Mouse (Mus musculus) bone marrow, adult 2 months (tissue): ENCODE measurements around the gene Set.

Experiments
- CTCF ChIP-seq: fragments of 200-500 bp; IDR thresholded peaks from 2 replicates; pipeline ENCODE4 v1.5.1; 2011; ENCODE audit warnings: low read length, control low read depth; ENCODE audit not compliant: control insufficient read depth, insufficient read depth
- POLR2A ChIP-seq: fragments of 200-500 bp; IDR thresholded peaks from 2 replicates; pipeline ENCODE4 v1.6.1; 2011; ENCODE audit warnings: low read depth, mild to moderate bottlenecking, control low read depth, low read length, borderline replicate concordance; ENCODE audit not compliant: control insufficient read depth

DNA sequence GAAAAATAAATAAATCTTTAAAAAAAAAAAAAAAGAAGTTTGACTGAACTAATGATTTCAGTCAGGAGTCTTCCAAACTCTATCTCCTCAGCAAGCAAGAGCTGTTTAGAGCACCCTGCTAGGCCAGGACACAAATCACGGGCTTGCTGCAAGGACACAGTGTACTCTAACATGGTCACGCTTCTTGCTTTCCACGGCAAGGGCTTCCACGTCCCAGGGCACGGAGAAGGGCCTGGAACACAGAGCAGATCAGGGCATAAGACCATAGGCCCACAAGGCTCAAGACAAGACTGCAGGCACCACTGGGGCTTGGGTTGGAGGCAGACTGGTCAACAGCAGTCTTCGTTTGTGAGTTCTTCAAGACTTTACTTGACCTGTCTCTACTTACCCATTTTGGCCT lies 10.1 kb upstream of the Set start:
- no peak for TF ChIP-seq CTCF
- no peak for TF ChIP-seq POLR2A
